Mouse (Mus musculus) right cerebral cortex, postnatal 14 days (tissue): ENCODE measurements around the gene Tbx22.

Experiments
- DNase-seq: peaks from one replicate; pipeline ENCODE4 v3.0.0; 2022

Gene Tbx22

GRCm38 (mm10) chrX:107667664-107668063 lies at the start of gene Tbx22:
TSS of gene Tbx22 (plus strand) at chrX:107667964.
- DNase-seq = no peak

DNA sequence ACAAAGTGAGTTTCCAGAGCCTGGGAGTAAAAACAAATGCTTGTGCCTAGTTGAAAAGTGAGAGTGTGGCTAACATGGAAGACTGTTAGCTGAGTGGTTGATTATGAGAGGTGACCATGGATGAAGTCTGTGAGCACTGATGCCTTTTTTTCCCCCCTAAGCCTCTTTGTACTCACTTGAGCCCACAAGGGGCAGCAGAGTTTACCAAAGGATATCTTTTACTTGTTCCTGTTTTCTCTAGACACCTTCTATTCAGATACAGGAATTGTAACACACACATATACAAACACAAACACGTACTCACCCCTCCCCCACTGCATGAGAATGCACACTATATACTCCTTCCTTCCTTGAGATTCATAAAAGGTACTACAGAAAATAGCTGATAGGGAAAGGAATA lies 913 bp downstream of the Tbx22 start:
- DNase-seq = no peak

DNA sequence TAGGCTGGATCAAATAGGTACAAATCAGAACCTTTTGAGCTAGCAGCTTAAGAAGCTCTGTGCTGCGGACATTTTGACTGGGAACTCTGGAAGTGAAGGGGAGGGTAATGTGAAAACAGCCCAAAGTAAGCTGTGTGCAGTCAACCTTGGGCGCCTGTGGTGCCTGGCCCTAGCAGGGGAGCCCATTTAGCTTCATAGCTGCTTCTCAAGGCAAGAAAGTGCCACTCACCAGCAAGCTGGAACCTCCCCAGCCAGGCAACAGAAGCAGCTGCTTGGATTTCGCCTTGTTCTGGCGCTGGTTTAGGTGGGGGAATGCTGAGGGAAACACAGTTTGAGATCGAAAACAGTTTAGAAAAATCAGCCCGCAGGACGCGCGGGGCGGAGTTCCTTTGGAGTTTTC lies 11.4 kb downstream of the Tbx22 start:
- DNase-seq = peak; percentile 4

DNA sequence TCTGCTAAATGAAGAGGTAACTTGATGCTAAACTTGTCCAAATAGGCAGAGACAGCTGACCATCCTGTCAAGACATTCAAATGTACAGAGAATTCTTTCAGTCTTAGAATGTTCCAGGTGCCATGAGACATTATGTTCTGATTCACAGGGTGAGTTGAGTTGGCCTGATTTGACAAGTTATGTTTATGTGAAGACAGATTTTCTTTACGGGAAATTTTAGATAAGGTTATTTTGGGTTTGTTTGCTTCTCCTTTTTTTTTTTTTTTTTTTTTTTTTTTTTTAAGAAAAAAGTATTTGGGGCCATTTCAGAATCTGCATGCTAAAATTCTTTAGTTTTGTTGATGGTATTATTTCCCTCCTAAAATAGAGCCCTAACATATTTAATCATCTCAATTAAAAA lies 40.8 kb downstream of the Tbx22 start:
- DNase-seq = no peak

DNA sequence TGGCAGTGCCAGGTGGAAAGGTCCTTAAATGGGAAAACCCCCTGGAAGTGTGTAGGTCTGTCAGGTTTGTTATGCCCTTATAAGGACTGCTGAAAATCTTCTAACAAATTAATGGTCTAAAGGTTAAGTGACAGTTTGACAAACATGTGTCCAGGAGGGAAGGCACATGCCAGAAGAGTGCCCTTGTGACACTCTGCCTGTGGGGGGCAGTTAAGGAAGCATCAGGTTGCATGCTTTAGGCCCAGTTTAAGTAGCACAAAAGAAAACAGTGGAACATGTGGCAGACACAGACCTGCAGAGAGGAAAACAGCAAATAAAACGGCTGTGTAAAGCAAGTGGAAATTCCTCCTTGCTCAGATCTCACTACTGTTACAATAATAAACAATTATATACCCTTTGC lies 55.8 kb downstream of the Tbx22 start:
- DNase-seq = no peak
